Mouse (Mus musculus) liver, adult (tissue): ENCODE measurements around the gene Rasl12.

Experiments used
- GATA4 ChIP-seq: IDR thresholded peaks from 2 replicates; pipeline ENCODE4 v1.6.1; 2014; ENCODE audit warnings: mild to moderate bottlenecking, low read length; ENCODE audit not compliant: insufficient replicate concordance

The Rasl12 gene

DNA sequence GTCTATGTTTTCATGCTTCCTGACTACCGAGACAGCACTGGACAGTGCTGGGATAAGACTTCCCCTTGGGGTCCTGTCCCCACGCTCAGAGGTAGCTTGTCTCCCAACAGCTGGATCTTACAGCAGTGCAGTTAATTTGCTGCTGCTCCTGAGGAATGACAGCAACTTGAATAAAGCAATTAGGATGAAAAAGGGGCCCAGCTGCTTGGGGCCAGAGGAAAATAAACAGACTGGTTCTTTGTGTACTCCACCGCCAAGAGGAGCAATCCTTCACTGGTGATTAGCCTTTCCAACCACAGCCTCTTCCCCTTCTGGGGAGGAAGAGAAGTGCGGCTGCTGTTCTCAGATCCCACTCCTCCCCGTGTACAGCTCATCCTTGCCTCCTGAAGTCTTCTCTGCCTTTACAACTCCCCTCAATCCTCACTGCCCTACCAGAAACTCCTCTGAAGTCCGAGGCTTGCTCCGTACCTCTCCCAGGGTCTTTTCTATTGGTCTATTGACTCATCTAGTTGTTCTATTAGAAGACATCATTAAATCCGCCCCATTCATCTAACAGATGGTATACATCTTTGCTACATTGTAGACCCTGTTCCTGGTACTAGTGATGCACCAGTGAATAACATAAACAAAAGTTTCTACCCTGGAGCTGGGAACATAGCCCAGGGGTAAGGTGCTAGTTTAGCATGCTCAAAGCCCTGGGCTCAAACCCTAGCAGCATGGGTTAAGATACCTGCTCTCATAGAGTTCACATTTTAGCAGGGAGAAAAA is 11.7 kb upstream of the Rasl12 start:
- no peak for TF ChIP-seq GATA4

GRCm38 (mm10) chr9:65390752-65391612 is 7.3 kb upstream of the Rasl12 start:
- no peak for TF ChIP-seq GATA4

- TF ChIP-seq GATA4 = no peak
Observed at GRCm38 (mm10) chr9:65391613-65391964, 6.7 kb upstream of the Rasl12 start, which contains the start of gene Kbtbd13. TSS of gene Kbtbd13 (minus strand) at chr9:65391652.

- TF ChIP-seq GATA4 = no peak
Observed at GRCm38 (mm10) chr9:65392638-65393364, 5.5 kb upstream of the Rasl12 start.

DNA sequence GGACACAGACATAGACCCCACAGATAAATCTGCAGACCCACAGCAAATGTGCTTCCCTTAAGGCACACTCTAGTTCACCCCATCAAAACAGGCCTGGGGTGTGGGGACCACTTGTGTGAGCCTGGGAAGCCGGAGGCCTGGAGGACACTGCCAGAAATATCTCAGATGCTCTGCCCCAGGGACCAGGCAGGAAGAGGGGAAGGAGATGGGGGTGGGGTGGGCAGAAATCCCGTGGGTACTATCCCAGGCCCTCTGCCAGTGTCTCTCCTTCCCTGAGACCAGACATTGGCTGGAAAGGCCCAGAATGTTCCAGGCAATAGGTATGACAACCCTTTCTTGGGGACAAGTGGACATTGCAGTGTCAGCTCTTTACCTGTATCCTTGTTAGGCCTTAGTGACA is 4.7 kb upstream of the Rasl12 start:
- no peak for TF ChIP-seq GATA4

DNA sequence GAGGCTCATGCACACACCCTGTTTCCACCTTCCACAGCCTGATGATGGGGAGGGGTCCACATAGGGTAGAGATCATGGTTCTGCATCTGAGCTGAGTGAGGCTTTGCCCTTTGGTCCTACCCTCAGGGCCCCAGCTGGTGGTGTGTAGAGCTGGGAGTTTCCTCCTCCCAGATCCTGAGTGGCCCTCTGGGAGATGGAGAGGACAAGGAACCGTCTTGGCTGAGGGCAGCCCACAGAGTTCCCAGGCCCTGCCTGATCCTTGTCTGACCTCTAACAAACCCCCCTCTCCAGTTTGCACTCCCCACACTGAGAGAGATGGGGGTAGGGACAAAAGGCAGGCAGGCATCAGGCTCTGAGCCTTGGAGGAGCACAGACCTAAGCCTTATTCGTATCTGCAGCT is 3.9 kb upstream of the Rasl12 start:
- TF ChIP-seq GATA4 = no peak

- TF ChIP-seq GATA4 = no peak
Observed at GRCm38 (mm10) chr9:65399934-65400333, 1.6 kb downstream of the Rasl12 start.

- TF ChIP-seq GATA4 = no peak
Observed at GRCm38 (mm10) chr9:65404331-65405183, 6.3 kb downstream of the Rasl12 start.

DNA sequence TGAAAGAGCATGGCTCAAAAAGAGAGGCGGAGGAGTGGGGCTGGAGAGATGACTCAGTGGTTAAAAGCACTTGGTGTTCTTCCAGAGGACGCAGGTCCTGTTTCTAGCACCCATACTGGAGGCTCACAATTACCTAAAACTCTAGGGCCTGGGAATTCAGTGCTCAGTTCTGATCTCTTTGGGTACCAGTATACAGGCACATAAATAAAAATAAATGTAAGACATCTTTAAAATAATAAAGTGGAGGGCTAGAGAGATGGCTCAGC is 6.8 kb downstream of the Rasl12 start:
- no peak for TF ChIP-seq GATA4

DNA sequence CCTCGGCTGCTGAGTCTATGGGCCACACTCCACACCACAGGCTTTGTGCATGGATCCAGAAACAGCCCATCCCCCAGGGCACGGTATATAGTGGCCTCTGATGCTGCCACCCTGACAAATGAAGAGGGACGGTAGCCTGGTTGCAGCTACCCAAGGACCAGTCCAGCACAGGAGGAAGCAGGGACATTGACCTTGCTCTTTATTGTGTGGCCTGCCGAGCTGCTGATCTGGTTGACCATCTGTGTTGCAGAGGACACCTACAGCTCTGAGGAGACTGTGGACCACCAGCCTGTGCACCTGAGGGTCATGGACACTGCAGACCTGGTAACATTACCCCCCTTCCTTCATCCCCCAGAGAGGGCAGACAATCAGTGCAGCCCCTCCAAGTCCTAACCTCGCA is 9.0 kb downstream of the Rasl12 start:
- no peak for TF ChIP-seq GATA4

GRCm38 (mm10) chr9:65407861-65408260 is 9.6 kb downstream of the Rasl12 start:
- no peak for TF ChIP-seq GATA4

DNA sequence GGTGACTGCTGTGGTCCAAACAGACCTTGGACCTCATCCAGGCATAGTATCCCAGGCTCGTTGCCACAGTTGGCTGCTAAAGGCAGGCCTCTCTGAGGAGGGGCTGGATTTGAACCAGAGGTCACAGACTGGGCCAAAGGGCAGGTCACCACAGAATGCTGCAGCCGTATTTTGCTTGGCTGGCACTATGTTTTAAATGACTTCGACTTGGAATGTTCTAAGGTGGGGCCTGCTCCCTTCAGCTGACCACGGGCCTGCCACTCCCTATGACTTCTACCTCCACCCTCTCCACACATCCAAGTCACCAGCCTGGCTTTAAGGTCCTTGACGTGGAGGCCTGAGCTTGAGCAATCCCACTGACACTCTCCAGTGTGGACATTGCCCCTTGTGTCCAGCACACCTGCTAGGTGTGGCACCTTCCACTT is 10.6 kb downstream of the Rasl12 start:
- TF ChIP-seq GATA4 = no peak

- TF ChIP-seq GATA4 = no peak
Observed at GRCm38 (mm10) chr9:65410378-65410777, 12.1 kb downstream of the Rasl12 start.

DNA sequence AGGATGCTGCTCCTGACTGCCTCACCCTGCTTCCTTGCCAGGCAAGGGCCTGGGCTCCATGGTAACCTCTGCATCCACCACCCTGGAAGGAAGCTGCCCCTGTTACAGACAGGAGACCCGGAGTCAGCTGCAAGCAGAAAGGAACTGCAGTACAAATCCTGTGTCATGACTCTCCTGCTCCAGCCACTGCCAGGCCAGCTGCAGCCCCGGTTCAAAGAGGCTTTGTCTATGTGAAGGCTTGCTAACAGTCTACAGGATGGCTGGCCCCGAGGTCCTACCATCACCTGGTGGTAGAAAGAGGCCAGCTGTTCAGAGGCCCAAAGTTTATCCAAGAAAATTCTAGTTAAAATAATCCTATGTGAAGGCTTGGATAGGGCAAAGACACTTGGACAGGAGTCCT is 13.0 kb downstream of the Rasl12 start:
- TF ChIP-seq GATA4 = no peak

GRCm38 (mm10) chr9:65417738-65418137 is 19.4 kb downstream of the Rasl12 start:
- no peak for TF ChIP-seq GATA4
